Mouse (Mus musculus) cerebellum, adult 18-20 months (tissue): ENCODE results near the gene 2010111I01Rik.

Experiments
- DNase-seq, 2 experiments: peaks; one replicate each; pipeline ENCODE4 v3.0.0; 2021

Gene 2010111I01Rik

GRCm38 (mm10) chr13:63117495-63118184 lies 152.9 kb downstream of the 2010111I01Rik start:
- no peak for DNase-seq

GRCm38 (mm10) chr13:63118682-63119081 lies 154.0 kb downstream of the 2010111I01Rik start:
- no peak for DNase-seq

- no peak for DNase-seq
These were observed 155.6 kb downstream of the 2010111I01Rik start for GRCm38 (mm10) chr13:63120296-63120695.

- DNase-seq = no peak
These were observed 157.1 kb downstream of the 2010111I01Rik start for GRCm38 (mm10) chr13:63121747-63122146.

GRCm38 (mm10) chr13:63126206-63126605 lies 161.5 kb downstream of the 2010111I01Rik start:
- no peak for DNase-seq

- DNase-seq = no peak
These were observed 162.8 kb downstream of the 2010111I01Rik start for GRCm38 (mm10) chr13:63127516-63127915.

GRCm38 (mm10) chr13:63134879-63135421 lies 170.3 kb downstream of the 2010111I01Rik start:
- peak in 1 of 2 experiments; percentile 17 for DNase-seq

GRCm38 (mm10) chr13:63135994-63136393 lies 171.3 kb downstream of the 2010111I01Rik start:
- DNase-seq = no peak

- no peak for DNase-seq
These were observed 172.1 kb downstream of the 2010111I01Rik start for GRCm38 (mm10) chr13:63136775-63137174.

- no peak for DNase-seq
These were observed 173.8 kb downstream of the 2010111I01Rik start for GRCm38 (mm10) chr13:63138376-63139048.

GRCm38 (mm10) chr13:63139463-63140226 lies 175.0 kb downstream of the 2010111I01Rik start:
- DNase-seq = no peak

- DNase-seq = no peak
These were observed 176.1 kb downstream of the 2010111I01Rik start for GRCm38 (mm10) chr13:63140784-63141183.

GRCm38 (mm10) chr13:63141275-63141674 lies 176.6 kb downstream of the 2010111I01Rik start:
- DNase-seq = no peak

GRCm38 (mm10) chr13:63146604-63147188 lies 182.0 kb downstream of the 2010111I01Rik start:
- no peak for DNase-seq

GRCm38 (mm10) chr13:63148157-63148556 lies 183.5 kb downstream of the 2010111I01Rik start:
- no peak for DNase-seq

- DNase-seq = no peak
These were observed 185.9 kb downstream of the 2010111I01Rik start for GRCm38 (mm10) chr13:63150470-63151020.

- no peak for DNase-seq
These were observed 186.5 kb downstream of the 2010111I01Rik start for GRCm38 (mm10) chr13:63151028-63151738.

- no peak for DNase-seq
These were observed 187.8 kb downstream of the 2010111I01Rik start for GRCm38 (mm10) chr13:63152498-63152897.

GRCm38 (mm10) chr13:63153397-63153796 lies 188.7 kb downstream of the 2010111I01Rik start:
- DNase-seq = no peak

GRCm38 (mm10) chr13:63154851-63155571 lies 190.3 kb downstream of the 2010111I01Rik start:
- DNase-seq = peak; percentile 34 to 54

GRCm38 (mm10) chr13:63156264-63156663 lies 191.6 kb downstream of the 2010111I01Rik start:
- DNase-seq = no peak
